Mouse (Mus musculus) stomach, embryonic 14.5 days (tissue): ENCODE measurements around the gene Grm4. TPM values are rescaled to one million over a fixed set of nuclear protein-coding genes. Genes with fewer than 3 reads are reported as not detected.

Experiments used
- ATAC-seq: fragments of 200-750 bp; cut with Nextera tagmentation; 2 replicates; pipeline ENCODE4 v1.8.0; 2017; ENCODE audit warnings: low read depth, moderate TSS enrichment; ENCODE audit not compliant: insufficient number of reproducible peaks, insufficient read depth, low FRiP score
- H3K27ac ChIP-seq: fragments of 300-500 bp; sonication (generic); 2 replicates; pipeline ENCODE4 v1.5.1; 2014; ENCODE audit warnings: mild to moderate bottlenecking, low read length, moderate library complexity, mixed read lengths
- H3K27me3 ChIP-seq: fragments of 300-500 bp; sonication (generic); 2 replicates; pipeline ENCODE4 v1.6.1; 2014; ENCODE audit warnings: low read length, control low read depth, mixed read lengths; ENCODE audit not compliant: control insufficient read depth, insufficient read depth
- H3K36me3 ChIP-seq: fragments of 300-500 bp; sonication (generic); 2 replicates; pipeline ENCODE4 v1.6.1; 2014; ENCODE audit warnings: mild to moderate bottlenecking, control low read depth, low read length, moderate library complexity, mixed read lengths; ENCODE audit not compliant: control insufficient read depth, insufficient read depth
- H3K4me1 ChIP-seq: fragments of 300-500 bp; sonication (generic); 2 replicates; pipeline ENCODE4 v1.6.1; 2014; ENCODE audit warnings: low read length, control low read depth, mixed read lengths; ENCODE audit not compliant: control insufficient read depth, insufficient read depth
- H3K4me2 ChIP-seq: fragments of 300-500 bp; sonication (generic); replicated peaks from 2 replicates; pipeline ENCODE4 v1.6.1; 2014; ENCODE audit warnings: low read depth, low read length, control low read depth
- H3K4me3 ChIP-seq: fragments of 300-500 bp; sonication (generic); 2 replicates; pipeline ENCODE4 v1.5.1; 2014; ENCODE audit warnings: low read depth, low read length, control low read depth
- H3K9ac ChIP-seq: fragments of 300-500 bp; sonication (generic); replicated peaks from 2 replicates; pipeline ENCODE4 v1.6.1; 2014; ENCODE audit warnings: low read depth, mild to moderate bottlenecking, control low read depth, low read length, moderate library complexity, mixed read lengths
- H3K9me3 ChIP-seq: fragments of 300-500 bp; sonication (generic); 2 replicates; pipeline ENCODE4 v1.6.1; 2016; ENCODE audit warnings: low read depth, low read length, control low read depth; ENCODE audit not compliant: control insufficient read depth
- WGBS: fragments of 180-500 bp; shearing (Covaris S2); extraction: QIAGEN DNeasy Blood & Tissue Kit; methylation state at CpG from one replicate; pipeline ENCODE4 v1.1.7; 2014; 5-methylcytosine and 5-hydroxymethylcytosine counted together
- polyA plus RNA-seq: library from polyadenylated mRNA; unstranded; fragments of >200 nt; fragmentation: Nextera tagmentation; extraction: Ambion mirVana; gene quantifications from 2 replicates; pipeline ENCODE4 v1.2.1, GENCODE M21; 2014

Grm4 gene
- polyA plus RNA-seq, 1 experiment from 2014 or later = 0.17 TPM

DNA sequence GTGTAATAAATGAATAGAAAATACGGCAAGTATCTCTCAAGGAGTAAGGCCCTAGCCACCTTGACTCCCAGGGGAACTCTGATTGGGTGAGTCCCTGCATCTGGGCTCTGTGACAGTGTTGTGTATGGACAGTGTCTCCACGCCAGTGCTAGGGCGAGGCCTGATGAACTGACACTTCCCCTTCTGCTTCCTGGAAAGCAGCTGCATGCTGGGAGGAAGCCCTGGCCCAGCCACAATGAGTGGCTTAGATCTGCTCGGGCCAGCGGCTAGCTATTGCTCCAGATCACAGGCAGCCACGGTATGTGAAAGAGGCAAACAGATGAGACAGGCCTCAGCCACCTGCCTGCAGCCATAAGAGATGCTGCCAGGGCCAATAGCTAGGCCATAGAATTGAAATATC is 6.0 kb upstream of the Grm4 start:
- Histone ChIP-seq H3K27me3 (no peaks in the 10 kb centered on the region), H3K27ac (no peak overlapping the region), H3K9ac (no peak overlapping the region), H3K4me1 (no peaks in the 10 kb centered on the region), H3K4me2 (no peak overlapping the region), H3K9me3 (no peaks in the 10 kb centered on the region), H3K36me3 (no peaks in the 10 kb centered on the region), H3K4me3 (no peak overlapping the region)
- ATAC-seq = no peak
- 59% methylated on average over 6 of the region's 6 CpGs for WGBS

DNA sequence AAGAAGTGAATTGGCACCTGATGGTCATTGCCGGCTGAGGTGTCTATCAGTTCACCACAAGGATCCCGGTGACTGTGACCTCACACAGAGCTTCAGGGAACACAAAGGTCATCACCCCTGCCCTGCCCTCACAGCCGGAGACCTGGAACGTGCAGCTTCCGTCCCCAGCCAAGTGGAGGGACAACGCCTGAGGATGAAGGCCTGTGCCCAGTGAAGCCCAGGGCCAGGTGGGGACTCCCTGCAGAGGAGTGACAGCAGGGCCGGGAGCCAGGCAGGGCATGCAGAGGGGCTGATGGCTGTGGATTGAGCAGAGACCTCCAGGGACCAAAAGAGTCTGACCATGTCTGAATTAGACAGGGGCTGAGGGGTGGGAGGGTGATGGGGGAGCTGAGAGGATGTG is 1.9 kb upstream of the Grm4 start:
- Histone ChIP-seq H3K27ac (no peak overlapping the region), H3K9ac (no peak overlapping the region), H3K9me3 (no peaks in the 10 kb centered on the region), H3K4me1 (no peaks in the 10 kb centered on the region), H3K4me2 (no peak overlapping the region), H3K36me3 (no peaks in the 10 kb centered on the region), H3K27me3 (peaks cover 9% of the 10 kb centered on the region), H3K4me3 (no peak overlapping the region)
- no peak for ATAC-seq
- 47% methylated on average over 7 of the region's 7 CpGs for WGBS

DNA sequence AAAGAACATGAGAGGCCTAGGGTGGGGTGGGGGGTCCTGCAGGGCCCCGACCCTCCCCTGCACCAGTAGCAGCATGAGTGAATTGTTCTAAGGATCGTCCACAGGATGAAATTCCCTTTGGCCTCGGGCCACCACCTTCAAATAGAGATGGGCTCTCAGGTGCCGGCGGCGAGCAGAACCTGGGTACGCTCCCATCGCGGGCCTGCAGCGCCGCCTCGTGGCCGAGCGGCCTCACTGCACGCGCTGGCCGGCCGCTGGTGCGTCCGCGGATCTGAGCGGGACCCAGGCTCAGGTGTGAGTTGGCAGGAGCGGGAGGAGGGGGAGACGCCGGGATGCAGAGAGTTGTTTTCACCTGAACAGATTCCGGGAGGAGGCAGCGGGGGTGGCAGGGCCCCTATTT is 646 bp downstream of the Grm4 start:
- H3K4me2 ChIP-seq = no peak overlapping the region; the same call in 1 of the 2 replicates
- H3K27me3 ChIP-seq = peaks cover 9% of the 10 kb centered on the region

DNA sequence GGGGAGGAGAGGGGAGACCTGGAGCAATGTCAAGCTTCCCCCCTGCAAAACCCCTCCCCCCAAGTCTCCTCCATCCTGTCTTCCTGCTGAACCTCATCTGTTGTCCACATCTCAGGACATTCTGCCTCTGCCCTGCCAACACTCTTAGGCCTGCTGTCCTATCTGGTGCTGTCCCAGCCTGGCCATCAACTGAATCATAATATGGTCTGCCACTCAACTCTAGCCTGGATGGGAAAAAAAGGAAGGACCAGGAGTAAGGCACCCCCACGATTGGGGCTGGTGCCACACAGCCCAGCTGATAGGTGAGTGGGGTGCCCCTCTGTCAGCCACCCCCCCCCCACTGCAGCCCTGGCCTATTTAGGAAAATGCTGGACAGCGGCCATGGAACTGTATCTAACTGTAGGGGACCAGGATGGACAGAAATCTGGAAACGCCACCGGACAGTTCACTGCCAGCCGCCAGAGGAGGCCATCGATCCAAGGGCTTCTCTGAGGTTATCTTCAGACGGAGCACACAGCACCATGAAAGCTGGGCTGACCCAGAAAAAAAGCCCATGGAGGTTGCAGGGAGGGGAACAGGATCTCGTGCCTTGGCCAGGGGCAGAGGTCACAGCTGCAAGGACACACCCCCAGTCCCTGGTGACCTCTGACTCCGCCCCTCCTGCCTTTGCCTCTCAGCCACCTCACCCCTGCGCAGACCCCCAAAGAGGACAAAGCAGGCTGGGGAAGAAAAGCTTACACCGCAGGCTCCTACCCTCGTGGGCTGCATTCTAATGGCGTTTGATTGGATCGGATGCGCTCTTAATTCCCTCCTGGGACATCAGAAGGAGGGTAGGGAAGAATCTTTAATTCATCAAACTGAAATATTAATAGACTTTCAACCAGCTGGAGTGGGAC is 2.3 kb downstream of the Grm4 start:
- WGBS = 45% methylated on average over 15 of the region's 15 CpGs
- ATAC-seq = no peak
- peaks cover 18% of the 10 kb centered on the region for H3K27me3 ChIP-seq

More for the DNA sequence above, 646 bp downstream of the Grm4 start:
- 1% methylated on average over 27 of the region's 27 CpGs for WGBS
- Histone ChIP-seq H3K27ac (no peak overlapping the region), H3K4me1 (no peaks in the 10 kb centered on the region), H3K9me3 (no peaks in the 10 kb centered on the region), H3K36me3 (no peaks in the 10 kb centered on the region), H3K4me3 (no peak overlapping the region), H3K9ac (no peak overlapping the region)
- 0 out of 2 replicates have a peak, but pooled peaks have one; percentile 20 for ATAC-seq

DNA sequence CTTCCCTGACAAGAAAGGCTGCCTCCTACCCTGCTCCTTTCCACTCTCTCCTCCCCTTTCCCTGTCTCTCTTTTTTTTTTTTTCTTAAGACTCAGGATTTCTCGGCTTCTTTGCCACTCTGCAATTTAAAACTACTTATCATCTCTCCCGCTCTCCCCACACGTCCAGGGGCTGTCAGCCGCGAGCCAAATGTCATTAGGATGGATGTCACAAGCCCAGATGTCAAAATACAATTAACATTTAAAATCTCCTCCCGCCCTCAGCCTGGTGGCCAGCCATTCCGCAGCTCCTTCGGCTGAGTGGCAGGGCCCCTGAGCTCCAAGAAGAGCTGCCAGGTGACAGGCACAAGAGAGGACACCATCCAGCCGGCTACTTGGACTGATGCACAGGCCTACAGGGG is 2.9 kb downstream of the Grm4 start:
- H3K27me3 ChIP-seq = peaks cover 24% of the 10 kb centered on the region
- ATAC-seq = no peak
- H3K4me1 ChIP-seq = no peaks in the 10 kb centered on the region
- no peak overlapping the region for H3K4me3 ChIP-seq
- H3K36me3 ChIP-seq = no peaks in the 10 kb centered on the region
- H3K4me2 ChIP-seq = no peak overlapping the region
- WGBS = 16% methylated on average over 9 of the region's 9 CpGs
- no peak overlapping the region for H3K9ac ChIP-seq
- no peak overlapping the region for H3K27ac ChIP-seq
- no peaks in the 10 kb centered on the region for H3K9me3 ChIP-seq

More for the DNA sequence above, 2.3 kb downstream of the Grm4 start:
- no peaks in the 10 kb centered on the region for H3K9me3 ChIP-seq
- H3K4me2 ChIP-seq = no peak overlapping the region
- no peaks in the 10 kb centered on the region for H3K4me1 ChIP-seq
- no peak overlapping the region for H3K4me3 ChIP-seq
- H3K9ac ChIP-seq = no peak overlapping the region
- H3K36me3 ChIP-seq = no peaks in the 10 kb centered on the region
- H3K27ac ChIP-seq = no peak overlapping the region

DNA sequence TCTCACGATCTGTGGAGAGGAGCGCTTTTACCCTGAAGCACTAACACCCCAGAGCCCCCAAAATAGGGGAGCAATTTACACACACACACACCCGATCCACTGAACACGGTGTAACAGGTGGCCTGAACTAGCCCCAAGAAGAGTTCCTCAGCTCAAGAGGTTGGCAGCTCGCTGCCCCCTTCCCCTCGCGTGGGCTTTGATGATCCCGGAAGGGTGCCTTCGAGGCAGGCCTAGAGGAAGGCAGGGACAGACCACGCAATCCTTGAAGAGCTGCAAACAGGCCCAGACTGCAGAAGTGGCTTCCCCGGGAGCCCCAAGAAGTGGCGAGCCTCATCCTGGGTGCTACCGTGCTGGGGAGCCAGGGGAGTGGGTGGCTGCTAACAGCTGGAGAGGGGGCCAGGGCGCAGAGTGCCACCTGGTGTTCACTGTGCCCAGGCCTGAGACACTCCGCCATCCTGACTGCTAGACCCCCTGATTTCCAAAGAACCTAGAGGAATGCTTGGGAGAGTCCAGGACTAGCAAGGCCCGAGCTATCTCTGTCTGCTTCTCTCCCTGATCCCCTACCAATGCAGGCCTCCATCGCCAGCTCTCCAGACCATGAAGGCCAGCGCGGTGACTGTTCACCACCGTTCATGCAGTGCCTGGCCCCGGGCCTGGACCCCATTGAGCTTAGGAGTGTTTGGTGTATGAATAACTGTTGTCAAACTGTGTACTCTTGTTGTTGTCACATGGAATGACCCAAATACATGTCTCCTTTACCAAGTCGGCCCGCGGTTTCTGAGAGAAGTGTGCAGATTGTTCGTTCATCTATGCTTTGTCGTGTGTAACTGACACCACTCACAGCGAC is 7.1 kb downstream of the Grm4 start:
- H3K4me3 ChIP-seq = peak overlapping the region; percentile 47
- H3K9ac ChIP-seq = no peak overlapping the region
- WGBS = 35% methylated on average over 27 of the region's 27 CpGs
- H3K36me3 ChIP-seq = no peaks in the 10 kb centered on the region
- peaks cover 40% of the 10 kb centered on the region for H3K27me3 ChIP-seq
- no peak for ATAC-seq
- H3K9me3 ChIP-seq = no peaks in the 10 kb centered on the region
- no peak overlapping the region for H3K27ac ChIP-seq
- peaks cover 8% of the 10 kb centered on the region; the same call in 1 of the 2 replicates for H3K4me1 ChIP-seq
- H3K4me2 ChIP-seq = peak overlapping the region; percentile 100; the same call in 1 of the 2 replicates

DNA sequence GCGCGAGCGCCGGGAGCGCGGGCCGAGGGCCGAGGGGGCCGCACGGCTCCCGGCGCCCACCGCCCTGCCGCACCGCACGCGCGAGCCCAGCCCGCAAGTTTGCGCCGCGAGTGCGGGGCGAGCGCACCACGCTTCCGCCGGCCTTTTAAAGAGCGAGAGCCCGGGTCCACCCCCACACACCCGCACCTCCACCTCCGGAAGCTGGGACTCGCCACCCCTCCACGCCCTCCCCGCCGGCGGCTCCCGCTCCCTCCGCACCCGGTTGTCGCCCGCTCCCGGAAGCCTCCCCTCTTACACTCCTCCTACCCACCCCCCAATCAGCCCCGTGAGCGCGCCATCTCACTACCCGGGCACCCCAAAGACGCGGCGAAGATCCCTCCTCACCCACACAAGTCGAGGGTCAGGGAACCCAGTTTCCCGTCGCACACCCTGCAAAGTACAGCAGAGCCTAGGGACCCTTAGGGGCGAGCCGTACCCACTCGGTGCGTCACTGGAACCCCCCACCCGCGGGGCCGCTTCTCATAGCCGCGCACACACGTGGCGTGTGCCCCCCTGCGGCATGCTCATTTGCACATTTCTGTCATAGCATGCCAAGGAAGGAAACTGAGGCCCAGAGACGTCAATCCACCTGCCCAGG is 7.8 kb downstream of the Grm4 start:
- H3K36me3 ChIP-seq = no peaks in the 10 kb centered on the region
- no peak overlapping the region for H3K27ac ChIP-seq
- peaks cover 40% of the 10 kb centered on the region for H3K27me3 ChIP-seq
- H3K9ac ChIP-seq = peak overlapping the region; percentile 30; the same call in 1 of the 2 replicates
- H3K4me1 ChIP-seq = peaks cover 8% of the 10 kb centered on the region; the same call in 1 of the 2 replicates
- H3K9me3 ChIP-seq = no peaks in the 10 kb centered on the region
- peak overlapping the region; percentile 47 for H3K4me3 ChIP-seq
- no peak for ATAC-seq
- peak overlapping the region; percentile 100 for H3K4me2 ChIP-seq
- 2% methylated on average over 41 of the region's 66 CpGs for WGBS

DNA sequence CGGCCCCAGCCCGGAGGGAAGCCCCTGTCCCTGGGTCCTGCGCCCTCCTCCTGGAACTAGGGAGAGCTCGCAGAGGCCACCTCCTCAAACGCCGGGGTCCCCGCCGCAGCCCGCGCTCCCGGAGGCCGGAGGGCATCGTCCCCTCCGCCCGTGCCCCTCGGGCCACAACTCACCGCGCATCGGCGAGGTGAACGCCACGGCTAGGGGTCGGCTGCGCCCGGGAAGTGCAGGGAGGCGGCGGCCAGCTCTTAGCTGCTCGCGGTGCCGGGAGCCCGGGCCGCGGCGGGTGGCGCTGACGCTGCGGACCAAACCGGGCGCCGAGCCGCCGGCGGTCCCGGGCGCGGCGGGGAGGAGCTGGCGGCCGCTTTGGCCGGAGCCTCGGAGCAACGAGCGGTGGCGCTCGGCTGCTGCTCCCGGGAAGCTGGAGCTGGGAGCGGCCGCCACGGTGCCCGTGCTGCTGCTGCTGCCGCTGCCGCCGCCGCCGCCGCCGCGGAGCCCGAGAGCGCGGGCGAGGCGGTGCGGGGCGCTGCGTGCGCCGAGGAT is 8.5 kb downstream of the Grm4 start:
- no peaks in the 10 kb centered on the region for H3K9me3 ChIP-seq
- WGBS = under 1% methylated on average over 67 of the region's 78 CpGs
- no peak overlapping the region for H3K27ac ChIP-seq
- H3K4me3 ChIP-seq = peak overlapping the region; percentile 47
- peak overlapping the region; percentile 100 for H3K4me2 ChIP-seq
- peak overlapping the region; percentile 30; the same call in 1 of the 2 replicates for H3K9ac ChIP-seq
- peaks cover 40% of the 10 kb centered on the region for H3K27me3 ChIP-seq
- H3K36me3 ChIP-seq = no peaks in the 10 kb centered on the region
- peaks cover 8% of the 10 kb centered on the region; the same call in 1 of the 2 replicates for H3K4me1 ChIP-seq
- ATAC-seq = no peak
